Mouse (Mus musculus) cerebellum, adult 18-20 months (tissue): ENCODE data around the gene 4930524B15Rik.
A peak's percentile ranks its signal among the peaks of the same experiment; 100 is the strongest.
"Not testable (repeated sequence)": the region's sequence is repeated elsewhere in the genome, so short reads cannot be mapped to it uniquely, and the experiment has no call there.

Source experiments
- DNase-seq, 2 experiments: peaks; one replicate each; pipeline ENCODE4 v3.0.0; 2021

Gene 4930524B15Rik

GRCm38 (mm10) chr11:31965256-31966134 is at the start of gene 4930524B15Rik:
4930524B15Rik (plus strand) TSS chr11:31965592.
- DNase-seq, result peak; percentile 16 to 33

GRCm38 (mm10) chr11:31917769-31918168 is 47.6 kb upstream of the 4930524B15Rik start:
- no peak for DNase-seq

GRCm38 (mm10) chr11:31930051-31930450 is 35.3 kb upstream of the 4930524B15Rik start:
- DNase-seq, result no peak

GRCm38 (mm10) chr11:31935652-31936051 is 29.7 kb upstream of the 4930524B15Rik start:
- no peak for DNase-seq

GRCm38 (mm10) chr11:31936910-31937525 is 28.4 kb upstream of the 4930524B15Rik start:
- no peak for DNase-seq

- peak; percentile 65 to 73 for DNase-seq
Measured at GRCm38 (mm10) chr11:31940898-31941639, 24.3 kb upstream of the 4930524B15Rik start.

GRCm38 (mm10) chr11:31941640-31942638 is 23.5 kb upstream of the 4930524B15Rik start:
- no peak for DNase-seq

GRCm38 (mm10) chr11:31945471-31945870 is 19.9 kb upstream of the 4930524B15Rik start:
- no peak for DNase-seq

GRCm38 (mm10) chr11:31948462-31949330 is 16.7 kb upstream of the 4930524B15Rik start:
- DNase-seq, result no peak

- peak; percentile 70 to 83 for DNase-seq
Measured at GRCm38 (mm10) chr11:31949331-31949785, 16.0 kb upstream of the 4930524B15Rik start.

- no peak for DNase-seq
Measured at GRCm38 (mm10) chr11:31960071-31960470, 5.3 kb upstream of the 4930524B15Rik start.

- no peak for DNase-seq
Measured at GRCm38 (mm10) chr11:31963993-31964392, 1.4 kb upstream of the 4930524B15Rik start.

- no peak for DNase-seq
Measured at GRCm38 (mm10) chr11:31974132-31974531, 8.7 kb downstream of the 4930524B15Rik start.

- DNase-seq, result no peak
Measured at GRCm38 (mm10) chr11:31974826-31975225, 9.4 kb downstream of the 4930524B15Rik start.

- no peak for DNase-seq
Measured at GRCm38 (mm10) chr11:31975678-31976077, 10.3 kb downstream of the 4930524B15Rik start.

GRCm38 (mm10) chr11:31976137-31976536 is 10.7 kb downstream of the 4930524B15Rik start:
- no peak for DNase-seq

- DNase-seq, result not testable (repeated sequence)
Measured at GRCm38 (mm10) chr11:31980089-31980488, 14.7 kb downstream of the 4930524B15Rik start.

GRCm38 (mm10) chr11:31981830-31982229 is 16.4 kb downstream of the 4930524B15Rik start:
- no peak for DNase-seq

- not testable (repeated sequence) for DNase-seq
Measured at GRCm38 (mm10) chr11:31982247-31982943, 17.0 kb downstream of the 4930524B15Rik start.

- DNase-seq, result no peak
Measured at GRCm38 (mm10) chr11:31983249-31983648, 17.9 kb downstream of the 4930524B15Rik start.
